Mouse (Mus musculus) duodenum, adult 2 months (tissue): ENCODE measurements around the gene Fam229b. TPM values are rescaled to one million over a fixed set of nuclear protein-coding genes. Genes with fewer than 3 reads are reported as not detected.

Source experiments
- polyA plus RNA-seq: library from polyadenylated mRNA; depleted of rRNA; stranded (reverse); fragments of >200 nt; gene quantifications from 2 replicates; pipeline ENCODE4 v1.2.3, GENCODE M21; 2012; ENCODE audit warnings: low replicate concordance; rRNA removed

Fam229b gene
- polyA plus RNA-seq = not detected in 2 replicates

DNA sequence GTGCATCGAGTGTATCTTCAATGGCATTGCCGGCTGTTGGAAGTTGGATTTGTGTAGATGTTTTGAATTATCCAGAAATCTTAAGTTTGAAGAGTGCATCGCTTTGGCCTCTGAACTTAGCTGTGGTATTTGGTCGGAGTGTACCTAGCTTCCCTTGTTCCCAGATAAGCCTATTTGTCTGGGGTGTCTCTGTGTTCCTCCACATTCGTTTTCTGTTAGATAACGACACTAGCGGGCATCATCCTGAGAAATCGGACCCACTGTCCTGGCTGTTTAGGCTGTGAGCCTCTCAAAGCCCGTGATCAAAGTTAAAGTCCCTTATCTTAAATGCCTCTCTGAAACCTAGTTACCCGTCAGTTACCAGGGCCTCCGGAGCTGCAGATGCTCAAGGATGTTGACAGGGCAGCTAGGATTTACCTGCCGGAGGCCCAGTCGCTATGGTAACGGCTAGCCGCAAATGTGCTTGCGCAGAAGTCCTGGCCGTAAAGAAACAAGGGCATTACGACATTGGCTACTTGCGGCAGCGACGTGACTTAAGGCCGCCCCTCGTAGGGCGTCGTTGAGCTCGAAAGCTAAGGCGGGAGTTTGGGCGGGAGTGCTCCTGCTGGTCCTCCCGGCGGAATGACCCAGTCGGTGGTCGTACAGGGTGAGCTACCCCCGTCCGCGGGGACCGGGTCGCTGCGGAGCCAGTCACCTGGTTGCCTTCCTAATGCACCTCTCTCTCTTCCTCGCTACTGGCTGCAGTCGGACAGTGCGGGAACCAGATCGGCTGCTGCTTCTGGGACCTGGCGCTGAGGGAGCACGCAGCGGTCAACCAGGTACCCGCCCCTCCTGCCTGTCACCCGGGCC lies at the start of gene Fam229b, which contains the start of gene Tube1:
Fam229b (minus strand) TSS at position 453 of the 849 bp plus-strand sequence.
Tube1 (plus strand) TSS at position 515 of the 849 bp plus-strand sequence.

DNA sequence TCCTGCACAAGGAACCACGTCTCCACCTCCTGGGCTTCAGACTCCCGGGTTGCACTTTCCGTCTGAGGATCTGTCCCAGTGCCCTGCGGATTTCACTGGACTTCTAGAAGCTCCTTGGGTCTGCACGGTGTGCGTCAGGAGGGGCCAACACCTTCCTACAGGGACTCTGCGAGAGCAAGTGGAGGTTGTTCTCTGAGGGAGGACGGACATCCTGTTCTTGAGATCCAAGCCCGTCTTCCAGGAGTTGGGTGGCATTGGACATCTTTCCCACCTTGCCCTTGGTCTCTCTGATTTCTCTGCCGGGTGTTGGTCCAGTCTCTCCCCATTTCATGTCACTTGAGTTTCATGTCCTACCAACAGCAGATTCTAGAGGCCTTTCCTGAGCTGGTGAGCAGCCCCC lies 30.0 kb upstream of the Fam229b start, which contains the start of gene Ccn6:
Ccn6 (minus strand) TSS at position 101 of the 400 bp plus-strand sequence.

Other genes with a start within 250 kb of the Fam229b start
- gene Lama4, start 168.4 kb downstream of the Fam229b start, polyA plus RNA-seq = 10.4 and 11.9 TPM in 2 replicates
- 0.34 and 0.50 TPM in 2 replicates for gene Tube1, start 62 bp upstream of the Fam229b start, polyA plus RNA-seq
- gene Ccn6, start 29.9 kb upstream of the Fam229b start, polyA plus RNA-seq = 0.08 TPM in 1 of 2 replicates, not detected in the other
- 4.9 and 5.5 TPM in 2 replicates for gene Fyn, start 234.9 kb upstream of the Fam229b start, polyA plus RNA-seq